Mouse (Mus musculus): Measurements from ENCODE around the gene Cabp2. TPM values are rescaled to one million over a fixed set of nuclear protein-coding genes. Genes with fewer than 3 reads are reported as not detected.

The Cabp2 gene
- polyA plus RNA-seq, 1 experiment from 2014 or later = not detected

GRCm38 (mm10) chr19:4100718-4101261 lies 19.4 kb downstream of the Cabp2 start:
- H3K4me1 ChIP-seq = peaks cover 58% of the 10 kb centered on the region
- peak overlapping the region; percentile 63 for H3K4me3 ChIP-seq
- peaks cover 53% of the 10 kb centered on the region for H3K27me3 ChIP-seq (ENCODE audit: poor library complexity, severe bottlenecking)
- H3K27ac ChIP-seq = peak overlapping the region; percentile 73
- H3K9me3 ChIP-seq = no peaks in the 10 kb centered on the region
- peak; percentile 59 for DNase-seq (ENCODE audit: extremely low spot score, low spot score)
- under 1% methylated on average over 52 of the region's 52 CpGs for WGBS
- peaks cover 18% of the 10 kb centered on the region for H3K36me3 ChIP-seq (replicated peaks)

GRCm38 (mm10) chr19:4101466-4101865 lies 20.1 kb downstream of the Cabp2 start:
- peaks cover 51% of the 10 kb centered on the region for H3K4me1 ChIP-seq
- 54% methylated on average over 6 of the region's 6 CpGs for WGBS
- peak overlapping the region; percentile 63 for H3K4me3 ChIP-seq

GRCm38 (mm10) chr19:4102049-4102448 lies 20.7 kb downstream of the Cabp2 start:
- DNase-seq (ENCODE audit: extremely low spot score, low spot score) = no peak
- peaks cover 53% of the 10 kb centered on the region for H3K27me3 ChIP-seq (ENCODE audit: poor library complexity, severe bottlenecking)
- no peaks in the 10 kb centered on the region for H3K9me3 ChIP-seq
- H3K4me3 ChIP-seq = peak overlapping the region; percentile 63; the same call in 1 of the 2 replicates
- H3K4me1 ChIP-seq = peaks cover 46% of the 10 kb centered on the region
- H3K27ac ChIP-seq = no peak overlapping the region
- peaks cover 25% of the 10 kb centered on the region for H3K36me3 ChIP-seq (replicated peaks)
- WGBS = 90% methylated on average over 2 of the region's 2 CpGs

More at GRCm38 (mm10) chr19:4101466-4101865, 20.1 kb downstream of the Cabp2 start:
- H3K27me3 ChIP-seq (ENCODE audit: poor library complexity, severe bottlenecking) = peaks cover 53% of the 10 kb centered on the region
- no peak for DNase-seq (ENCODE audit: extremely low spot score, low spot score)
- peaks cover 20% of the 10 kb centered on the region for H3K36me3 ChIP-seq (replicated peaks)
- H3K27ac ChIP-seq = peak overlapping the region; percentile 73; the same call in 1 of the 2 replicates
- H3K9me3 ChIP-seq = no peaks in the 10 kb centered on the region

- peaks cover 42% of the 10 kb centered on the region for H3K4me1 ChIP-seq
- peaks cover 25% of the 10 kb centered on the region for H3K36me3 ChIP-seq (replicated peaks)
- peaks cover 53% of the 10 kb centered on the region for H3K27me3 ChIP-seq (ENCODE audit: poor library complexity, severe bottlenecking)
- no peak overlapping the region for H3K4me3 ChIP-seq
- H3K9me3 ChIP-seq = no peaks in the 10 kb centered on the region
- WGBS = 92% methylated on average over 12 of the region's 12 CpGs
- no peak for DNase-seq (ENCODE audit: extremely low spot score, low spot score)
- H3K27ac ChIP-seq = no peak overlapping the region
Observed at GRCm38 (mm10) chr19:4102626-4103025, 21.2 kb downstream of the Cabp2 start.

GRCm38 (mm10) chr19:4103294-4103693 lies 21.9 kb downstream of the Cabp2 start:
- 95% methylated on average over 18 of the region's 18 CpGs for WGBS
- Histone ChIP-seq H3K27me3 (ENCODE audit: poor library complexity, severe bottlenecking) (peaks cover 52% of the 10 kb centered on the region), H3K4me1 (peaks cover 35% of the 10 kb centered on the region)

GRCm38 (mm10) chr19:4103792-4104191 lies 22.4 kb downstream of the Cabp2 start:
- Histone ChIP-seq H3K27ac (no peak overlapping the region), H3K4me3 (no peak overlapping the region), H3K4me1 (peaks cover 30% of the 10 kb centered on the region), H3K9me3 (no peaks in the 10 kb centered on the region), H3K36me3 (replicated peaks) (peaks cover 30% of the 10 kb centered on the region), H3K27me3 (ENCODE audit: poor library complexity, severe bottlenecking) (peaks cover 47% of the 10 kb centered on the region)
- DNase-seq (ENCODE audit: extremely low spot score, low spot score) = no peak
- 91% methylated on average over 3 of the region's 3 CpGs for WGBS

More at GRCm38 (mm10) chr19:4103294-4103693, 21.9 kb downstream of the Cabp2 start:
- no peak for DNase-seq (ENCODE audit: extremely low spot score, low spot score)
- Histone ChIP-seq H3K36me3 (replicated peaks) (peaks cover 26% of the 10 kb centered on the region), H3K9me3 (no peaks in the 10 kb centered on the region), H3K4me3 (no peak overlapping the region), H3K27ac (no peak overlapping the region)

- Histone ChIP-seq H3K9me3 (no peaks in the 10 kb centered on the region), H3K4me1 (peaks cover 21% of the 10 kb centered on the region), H3K27ac (no peak overlapping the region), H3K4me3 (no peak overlapping the region), H3K36me3 (replicated peaks) (peaks cover 33% of the 10 kb centered on the region), H3K27me3 (ENCODE audit: poor library complexity, severe bottlenecking) (peaks cover 38% of the 10 kb centered on the region)
- DNase-seq (ENCODE audit: extremely low spot score, low spot score) = no peak
- 95% methylated on average over 16 of the region's 16 CpGs for WGBS
Observed at GRCm38 (mm10) chr19:4104675-4105194, 23.4 kb downstream of the Cabp2 start.

GRCm38 (mm10) chr19:4106654-4107053 lies 25.3 kb downstream of the Cabp2 start:
- Histone ChIP-seq H3K4me3 (no peak overlapping the region), H3K27me3 (ENCODE audit: poor library complexity, severe bottlenecking) (peaks cover 19% of the 10 kb centered on the region), H3K36me3 (replicated peaks) (peaks cover 42% of the 10 kb centered on the region), H3K27ac (no peak overlapping the region), H3K9me3 (no peaks in the 10 kb centered on the region), H3K4me1 (peaks cover 2% of the 10 kb centered on the region)
- 92% methylated on average over 14 of the region's 14 CpGs for WGBS
- no peak for DNase-seq (ENCODE audit: extremely low spot score, low spot score)

GRCm38 (mm10) chr19:4108535-4108934 lies 27.2 kb downstream of the Cabp2 start:
- H3K27me3 ChIP-seq (ENCODE audit: poor library complexity, severe bottlenecking) = no peaks in the 10 kb centered on the region
- WGBS = 89% methylated on average over 9 of the region's 9 CpGs
- H3K9me3 ChIP-seq = no peaks in the 10 kb centered on the region
- H3K36me3 ChIP-seq (replicated peaks) = peaks cover 56% of the 10 kb centered on the region
- DNase-seq (ENCODE audit: extremely low spot score, low spot score) = no peak
- H3K4me1 ChIP-seq = peaks cover 3% of the 10 kb centered on the region
- H3K27ac ChIP-seq = no peak overlapping the region
- no peak overlapping the region for H3K4me3 ChIP-seq

- Histone ChIP-seq H3K9me3 (no peaks in the 10 kb centered on the region), H3K27me3 (ENCODE audit: poor library complexity, severe bottlenecking) (no peaks in the 10 kb centered on the region), H3K4me1 (peaks cover 4% of the 10 kb centered on the region), H3K36me3 (replicated peaks) (peaks cover 74% of the 10 kb centered on the region), H3K27ac (no peak overlapping the region), H3K4me3 (no peak overlapping the region)
- 96% methylated on average over 26 of the region's 26 CpGs for WGBS
- DNase-seq (ENCODE audit: extremely low spot score, low spot score) = no peak
Observed at GRCm38 (mm10) chr19:4112063-4112960, 30.9 kb downstream of the Cabp2 start.

- Histone ChIP-seq H3K27ac (no peak overlapping the region), H3K4me3 (no peak overlapping the region), H3K27me3 (ENCODE audit: poor library complexity, severe bottlenecking) (no peaks in the 10 kb centered on the region), H3K9me3 (no peaks in the 10 kb centered on the region), H3K36me3 (replicated peaks) (peaks cover 83% of the 10 kb centered on the region), H3K4me1 (peaks cover 4% of the 10 kb centered on the region)
- WGBS = 84% methylated on average over 13 of the region's 13 CpGs
- no peak for DNase-seq (ENCODE audit: extremely low spot score, low spot score)
Observed at GRCm38 (mm10) chr19:4113186-4113805, 31.9 kb downstream of the Cabp2 start.

GRCm38 (mm10) chr19:4113806-4114230 lies 32.4 kb downstream of the Cabp2 start:
- no peaks in the 10 kb centered on the region for H3K9me3 ChIP-seq
- peaks cover 4% of the 10 kb centered on the region for H3K4me1 ChIP-seq
- DNase-seq (ENCODE audit: extremely low spot score, low spot score) = no peak
- peaks cover 80% of the 10 kb centered on the region for H3K36me3 ChIP-seq (replicated peaks)
- no peak overlapping the region for H3K4me3 ChIP-seq
- 74% methylated on average over 5 of the region's 5 CpGs for WGBS
- H3K27ac ChIP-seq = no peak overlapping the region
- H3K27me3 ChIP-seq (ENCODE audit: poor library complexity, severe bottlenecking) = no peaks in the 10 kb centered on the region
